Mouse (Mus musculus): ENCODE results near the gene Rhbdl3. TPM values are rescaled to one million over a fixed set of nuclear protein-coding genes. Genes with fewer than 3 reads are reported as not detected.
A peak's percentile ranks its signal among the peaks of the same experiment; 100 is the strongest.

Rhbdl3 gene
- polyA plus RNA-seq (2014; fragmentation: Nextera tagmentation; extraction: Ambion mirVana): 0.56 and 0.60 TPM in 2 replicates

DNA sequence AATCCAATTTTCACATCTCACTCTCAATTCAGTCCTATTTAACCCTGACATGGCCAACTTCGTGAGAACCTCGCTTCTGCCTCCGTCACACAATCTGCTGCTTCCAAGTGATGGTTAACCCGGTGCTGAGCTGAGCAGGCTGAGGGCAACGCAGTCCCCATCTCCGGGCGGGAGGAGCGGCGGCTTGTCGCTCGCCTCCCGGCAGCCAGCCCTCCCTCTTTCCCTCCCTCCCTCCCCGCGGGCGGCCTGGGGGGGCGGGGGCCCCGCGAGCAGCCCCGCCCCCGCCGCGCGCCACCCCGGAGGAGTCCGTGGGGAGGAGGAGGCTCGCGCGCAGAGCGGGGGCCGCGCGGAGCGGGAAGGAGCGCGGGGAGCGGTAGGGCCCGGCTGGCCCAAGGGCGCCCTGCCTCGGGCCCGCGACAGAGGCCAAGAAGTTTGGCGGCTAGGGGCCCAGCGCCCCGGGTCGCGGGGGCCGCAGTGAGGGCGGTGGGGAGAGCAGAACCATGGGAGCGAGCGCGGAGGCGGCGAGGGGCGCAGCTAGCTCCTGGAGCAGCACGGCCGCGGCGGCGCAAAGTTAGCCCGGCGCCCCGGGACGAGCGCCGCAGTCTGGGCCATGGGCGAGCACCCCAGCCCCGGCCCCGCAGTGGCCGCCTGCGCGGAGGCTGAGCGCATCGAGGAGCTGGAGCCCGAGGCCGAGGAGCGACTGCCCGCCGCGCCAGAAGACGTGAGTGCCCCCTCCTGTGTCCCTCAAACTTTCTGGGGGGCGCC, at the start of gene Rhbdl3:
TSS of gene Rhbdl3 (plus strand) at position 362 of the 765 bp plus-strand sequence.
- DNase-seq (ENCODE audit: low spot score): peak; percentile 63
- under 1% methylated on average over 67 of the region's 81 CpGs for WGBS

DNA sequence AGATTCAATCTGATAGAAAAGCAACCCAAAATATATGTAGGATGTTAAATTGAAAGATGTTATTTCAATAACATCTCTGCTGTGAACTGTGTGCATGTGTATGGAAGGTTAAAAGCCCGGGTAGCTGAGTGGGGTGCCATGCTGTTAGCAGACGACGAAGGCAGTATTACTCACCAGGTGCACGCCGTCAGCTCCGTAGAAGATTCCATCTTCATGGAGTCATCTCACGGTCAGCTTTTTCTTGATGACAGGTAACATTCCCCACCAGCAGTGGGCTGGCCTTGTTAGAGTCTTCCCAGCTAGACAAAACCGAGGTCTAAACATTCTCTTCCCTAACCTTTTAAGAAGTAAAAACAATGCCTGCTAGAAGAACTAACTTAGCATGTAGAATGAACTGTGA, 36.6 kb upstream of the Rhbdl3 start:
- 91% methylated on average over 8 of the region's 8 CpGs for WGBS
- no peak for DNase-seq (ENCODE audit: low spot score)
- H3K27ac ChIP-seq (replicated peaks; ENCODE audit: low read depth, low read length): no peak overlapping the region
- no peaks in the 10 kb centered on the region for H3K9me3 ChIP-seq (ENCODE audit: control insufficient read depth, low read length)
- no peaks in the 10 kb centered on the region for H3K27me3 ChIP-seq (ENCODE audit: control insufficient read depth, insufficient read depth, low read length)
- ATAC-seq (ENCODE audit: insufficient number of reproducible peaks, low FRiP score, low TSS enrichment, low read depth): no peak
- peaks cover 3% of the 10 kb centered on the region; the same call in 1 of the 2 replicates for H3K36me3 ChIP-seq (ENCODE audit: control insufficient read depth, insufficient read depth, low read length)
- H3K4me1 ChIP-seq (ENCODE audit: control insufficient read depth, insufficient read depth, low read length): no peaks in the 10 kb centered on the region
- H3K4me2 ChIP-seq (ENCODE audit: low read depth, severe bottlenecking): no peak overlapping the region
- H3K4me3 ChIP-seq (ENCODE audit: low read depth, low read length): no peak overlapping the region
- no peak overlapping the region for H3K9ac ChIP-seq (ENCODE audit: low read length)

More for the DNA sequence above, at the start of gene Rhbdl3:
- Histone ChIP-seq H3K9ac (ENCODE audit: low read length) (peak within 1 kb of the TSS; percentile 41), H3K4me2 (ENCODE audit: low read depth, severe bottlenecking) (peak within 1 kb of the TSS; percentile 99), H3K4me3 (ENCODE audit: low read depth, low read length) (peak within 1 kb of the TSS; percentile 49), H3K36me3 (ENCODE audit: control insufficient read depth, insufficient read depth, low read length) (no peaks in the 10 kb centered on the region), H3K27ac (replicated peaks; ENCODE audit: low read depth, low read length) (no peak within 1 kb of the TSS), H3K9me3 (ENCODE audit: control insufficient read depth, low read length) (no peaks in the 10 kb centered on the region; the same call in 1 of the 2 replicates), H3K4me1 (ENCODE audit: control insufficient read depth, insufficient read depth, low read length) (peaks cover 3% of the 10 kb centered on the region; the same call in 1 of the 2 replicates), H3K27me3 (ENCODE audit: control insufficient read depth, insufficient read depth, low read length) (peaks cover 47% of the 10 kb centered on the region)
- peak; percentile 59 for ATAC-seq (ENCODE audit: insufficient number of reproducible peaks, low FRiP score, low TSS enrichment, low read depth)

DNA sequence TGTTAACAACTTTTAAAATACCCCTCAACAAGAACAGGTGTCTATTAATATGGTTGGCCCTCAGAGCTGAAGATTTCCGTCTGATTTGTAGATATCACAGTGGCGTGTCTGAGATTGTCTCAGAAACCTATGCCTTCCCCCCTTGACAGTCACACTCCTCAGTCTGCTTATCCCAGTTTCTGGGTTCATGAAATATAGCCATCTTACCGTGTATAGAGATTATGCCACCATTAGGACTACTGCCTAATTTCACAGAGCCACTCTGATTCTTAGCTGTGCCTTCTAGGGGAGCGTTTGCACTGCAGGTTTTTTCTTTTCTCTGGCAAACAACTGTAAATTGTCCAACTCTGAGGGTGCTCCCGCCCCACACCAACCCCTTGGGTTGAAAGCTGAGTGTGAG, 29.6 kb upstream of the Rhbdl3 start:
- Histone ChIP-seq H3K4me1 (ENCODE audit: control insufficient read depth, insufficient read depth, low read length) (no peaks in the 10 kb centered on the region), H3K27me3 (ENCODE audit: control insufficient read depth, insufficient read depth, low read length) (no peaks in the 10 kb centered on the region), H3K4me2 (ENCODE audit: low read depth, severe bottlenecking) (no peak overlapping the region), H3K9ac (ENCODE audit: low read length) (no peak overlapping the region), H3K36me3 (ENCODE audit: control insufficient read depth, insufficient read depth, low read length) (peaks cover 3% of the 10 kb centered on the region; the same call in 1 of the 2 replicates), H3K4me3 (ENCODE audit: low read depth, low read length) (no peak overlapping the region), H3K27ac (replicated peaks; ENCODE audit: low read depth, low read length) (no peak overlapping the region), H3K9me3 (ENCODE audit: control insufficient read depth, low read length) (no peaks in the 10 kb centered on the region)
- 84% methylated on average over 5 of the region's 5 CpGs for WGBS
- ATAC-seq (ENCODE audit: insufficient number of reproducible peaks, low FRiP score, low TSS enrichment, low read depth) (no peak), DNase-seq (ENCODE audit: low spot score) (no peak)

DNA sequence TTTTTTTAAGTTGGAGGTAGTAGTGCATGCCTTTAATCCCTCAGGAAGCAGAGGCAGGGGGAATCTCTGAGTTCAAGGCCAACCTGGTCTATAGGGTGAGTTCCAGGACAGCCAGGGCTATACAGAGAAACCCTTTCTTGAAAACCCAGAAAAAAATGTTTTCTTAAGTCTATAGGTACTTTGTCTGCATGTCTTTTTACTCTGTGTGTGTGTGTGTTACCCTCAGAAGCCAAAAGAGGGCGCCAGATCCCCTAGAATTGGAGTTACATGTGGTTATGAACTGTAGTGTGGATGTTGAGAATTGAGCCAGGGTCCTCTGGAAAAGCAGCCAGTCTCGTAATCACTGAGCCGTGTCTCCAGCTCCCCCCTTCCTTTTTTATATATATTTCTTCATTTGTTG, 25.7 kb upstream of the Rhbdl3 start:
- H3K9ac ChIP-seq (ENCODE audit: low read length): no peak overlapping the region
- DNase-seq (ENCODE audit: low spot score) (no peak), ATAC-seq (ENCODE audit: insufficient number of reproducible peaks, low FRiP score, low TSS enrichment, low read depth) (no peak)
- no peaks in the 10 kb centered on the region for H3K4me1 ChIP-seq (ENCODE audit: control insufficient read depth, insufficient read depth, low read length)
- H3K27me3 ChIP-seq (ENCODE audit: control insufficient read depth, insufficient read depth, low read length): no peaks in the 10 kb centered on the region
- H3K27ac ChIP-seq (replicated peaks; ENCODE audit: low read depth, low read length): no peak overlapping the region
- 68% methylated on average over 3 of the region's 3 CpGs for WGBS
- H3K9me3 ChIP-seq (ENCODE audit: control insufficient read depth, low read length): no peaks in the 10 kb centered on the region
- no peak overlapping the region for H3K4me2 ChIP-seq (ENCODE audit: low read depth, severe bottlenecking)
- H3K4me3 ChIP-seq (ENCODE audit: low read depth, low read length): no peak overlapping the region
- no peaks in the 10 kb centered on the region for H3K36me3 ChIP-seq (ENCODE audit: control insufficient read depth, insufficient read depth, low read length)

DNA sequence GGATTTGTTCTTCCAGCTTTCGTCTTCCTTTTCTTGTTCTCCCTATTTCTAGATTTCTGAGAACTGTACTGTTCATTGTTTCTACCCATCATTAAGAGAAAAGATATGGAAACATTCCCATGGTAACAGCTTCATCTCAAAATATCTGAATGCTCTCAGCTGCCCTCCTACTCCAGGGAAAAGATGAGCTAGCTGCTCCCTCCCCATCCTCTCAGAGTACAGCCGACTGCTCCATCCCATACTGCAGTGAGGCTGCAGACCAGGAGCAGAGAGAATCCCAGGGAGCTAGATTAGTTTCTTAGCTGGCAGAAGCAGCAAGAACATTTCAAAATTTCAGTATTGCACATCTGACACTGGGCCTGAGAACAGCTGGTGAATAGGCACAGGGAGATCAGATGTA, 22.7 kb upstream of the Rhbdl3 start:
- ATAC-seq (ENCODE audit: insufficient number of reproducible peaks, low FRiP score, low TSS enrichment, low read depth) (no peak), DNase-seq (ENCODE audit: low spot score) (no peak)
- Histone ChIP-seq H3K36me3 (ENCODE audit: control insufficient read depth, insufficient read depth, low read length) (no peaks in the 10 kb centered on the region), H3K4me3 (ENCODE audit: low read depth, low read length) (no peak overlapping the region), H3K9ac (ENCODE audit: low read length) (no peak overlapping the region), H3K27ac (replicated peaks; ENCODE audit: low read depth, low read length) (no peak overlapping the region), H3K4me1 (ENCODE audit: control insufficient read depth, insufficient read depth, low read length) (no peaks in the 10 kb centered on the region), H3K4me2 (ENCODE audit: low read depth, severe bottlenecking) (no peak overlapping the region), H3K27me3 (ENCODE audit: control insufficient read depth, insufficient read depth, low read length) (no peaks in the 10 kb centered on the region), H3K9me3 (ENCODE audit: control insufficient read depth, low read length) (no peaks in the 10 kb centered on the region)
- 64% methylated on average over 2 of the region's 2 CpGs for WGBS

DNA sequence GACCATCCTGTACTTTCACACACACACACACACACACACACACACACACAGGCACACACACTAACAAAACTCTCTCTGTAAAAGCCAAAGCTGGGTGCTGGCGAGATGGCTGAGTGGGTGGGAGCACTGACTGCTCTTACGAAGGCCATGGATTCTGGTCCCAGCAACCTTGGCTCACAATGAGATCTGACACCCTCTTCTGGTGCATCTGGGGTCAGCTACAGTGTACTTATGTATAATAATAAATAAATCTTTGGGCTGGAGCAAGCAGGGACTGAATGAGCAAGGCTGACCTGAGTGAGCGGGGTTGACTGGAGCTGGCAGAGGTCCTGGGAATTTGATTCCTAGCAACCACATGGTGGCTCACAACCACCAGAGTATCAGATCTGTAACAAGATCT, 16.9 kb upstream of the Rhbdl3 start:
- 78% methylated on average over 3 of the region's 3 CpGs for WGBS
- Histone ChIP-seq H3K4me2 (ENCODE audit: low read depth, severe bottlenecking) (no peak overlapping the region), H3K9ac (ENCODE audit: low read length) (no peak overlapping the region), H3K27me3 (ENCODE audit: control insufficient read depth, insufficient read depth, low read length) (no peaks in the 10 kb centered on the region), H3K4me3 (ENCODE audit: low read depth, low read length) (no peak overlapping the region), H3K4me1 (ENCODE audit: control insufficient read depth, insufficient read depth, low read length) (no peaks in the 10 kb centered on the region), H3K9me3 (ENCODE audit: control insufficient read depth, low read length) (no peaks in the 10 kb centered on the region), H3K36me3 (ENCODE audit: control insufficient read depth, insufficient read depth, low read length) (no peaks in the 10 kb centered on the region), H3K27ac (replicated peaks; ENCODE audit: low read depth, low read length) (no peak overlapping the region)
- no peak for ATAC-seq (ENCODE audit: insufficient number of reproducible peaks, low FRiP score, low TSS enrichment, low read depth)
- no peak for DNase-seq (ENCODE audit: low spot score)

DNA sequence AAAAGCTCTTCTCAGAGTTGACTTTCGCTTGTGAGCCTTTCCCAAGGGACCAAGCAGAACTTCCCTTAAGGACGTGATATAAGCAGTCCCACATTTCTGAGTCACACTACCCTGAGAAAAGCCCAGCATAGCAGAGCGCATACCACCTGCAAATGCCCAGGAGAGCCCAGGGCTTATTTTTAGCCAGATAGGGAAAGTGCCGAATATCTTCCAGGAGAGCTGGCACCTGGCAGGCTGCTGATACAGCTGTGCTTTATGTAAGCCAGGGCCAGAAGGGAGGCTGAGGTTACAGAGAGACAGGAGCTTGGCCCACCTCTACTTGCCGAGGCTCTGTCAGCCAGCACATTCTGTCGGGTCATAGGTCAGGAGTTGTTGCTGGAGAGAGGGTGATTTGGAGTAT, 16.1 kb upstream of the Rhbdl3 start:
- no peak overlapping the region for H3K4me3 ChIP-seq (ENCODE audit: low read depth, low read length)
- no peaks in the 10 kb centered on the region for H3K9me3 ChIP-seq (ENCODE audit: control insufficient read depth, low read length)
- H3K9ac ChIP-seq (ENCODE audit: low read length): no peak overlapping the region
- H3K4me1 ChIP-seq (ENCODE audit: control insufficient read depth, insufficient read depth, low read length): no peaks in the 10 kb centered on the region; the same call in 1 of the 2 replicates
- DNase-seq (ENCODE audit: low spot score) (no peak), ATAC-seq (ENCODE audit: insufficient number of reproducible peaks, low FRiP score, low TSS enrichment, low read depth) (no peak)
- H3K4me2 ChIP-seq (ENCODE audit: low read depth, severe bottlenecking): no peak overlapping the region
- 59% methylated on average over 6 of the region's 6 CpGs for WGBS
- H3K27me3 ChIP-seq (ENCODE audit: control insufficient read depth, insufficient read depth, low read length): no peaks in the 10 kb centered on the region
- H3K27ac ChIP-seq (replicated peaks; ENCODE audit: low read depth, low read length): no peak overlapping the region
- no peaks in the 10 kb centered on the region for H3K36me3 ChIP-seq (ENCODE audit: control insufficient read depth, insufficient read depth, low read length)

DNA sequence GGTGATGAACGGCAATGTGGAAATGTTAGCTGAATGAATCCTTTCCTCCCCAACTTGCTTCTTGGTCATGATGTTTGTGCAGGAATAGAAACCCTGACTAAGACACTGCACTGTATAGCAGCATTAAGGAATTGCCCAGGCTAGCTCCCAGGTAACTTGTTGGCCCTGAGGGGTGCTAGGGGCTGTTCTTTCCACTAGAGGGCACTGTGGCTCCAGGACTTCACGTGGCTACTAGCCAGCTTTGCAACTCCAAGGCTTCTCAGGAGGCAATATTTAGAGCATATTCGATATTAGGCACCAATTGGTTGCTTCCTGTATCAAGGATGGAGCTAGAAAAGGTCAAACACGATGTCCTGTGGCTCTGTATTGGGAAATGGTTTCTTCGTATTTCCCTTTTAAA, 13.6 kb upstream of the Rhbdl3 start:
- WGBS: 18% methylated on average over 5 of the region's 5 CpGs
- H3K4me1 ChIP-seq (ENCODE audit: control insufficient read depth, insufficient read depth, low read length): peaks cover 3% of the 10 kb centered on the region; the same call in 1 of the 2 replicates
- H3K27me3 ChIP-seq (ENCODE audit: control insufficient read depth, insufficient read depth, low read length): no peaks in the 10 kb centered on the region
- H3K9ac ChIP-seq (ENCODE audit: low read length): no peak overlapping the region
- DNase-seq (ENCODE audit: low spot score) (peak; percentile 85), ATAC-seq (ENCODE audit: insufficient number of reproducible peaks, low FRiP score, low TSS enrichment, low read depth) (no peak)
- no peaks in the 10 kb centered on the region for H3K9me3 ChIP-seq (ENCODE audit: control insufficient read depth, low read length)
- no peaks in the 10 kb centered on the region for H3K36me3 ChIP-seq (ENCODE audit: control insufficient read depth, insufficient read depth, low read length)
- no peak overlapping the region for H3K4me2 ChIP-seq (ENCODE audit: low read depth, severe bottlenecking)
- no peak overlapping the region for H3K4me3 ChIP-seq (ENCODE audit: low read depth, low read length)
- H3K27ac ChIP-seq (replicated peaks; ENCODE audit: low read depth, low read length): no peak overlapping the region
